11 mouse cellular contexts compared by ENCODE assay signal in genomic region chr14:62639111-62639510, GRCm38 (mm10). TPM values are rescaled to one million over a fixed set of nuclear protein-coding genes. Genes with fewer than 3 reads are reported as not detected.
DNase-seq lines count a peak whose midpoint lies in the region; ATAC-seq and TF ChIP-seq lines count a peak whose summit lies in the region.
"Had no signal": no experiment of that assay in that cellular context is flagged by ENCODE, and none has a peak within 500 bp of the region (broad histone marks: within the 10 kb centered on the region; RNA-seq: fewer than 3 reads in every experiment).

No protein-coding gene starts in this region.

- 73% methylated on average over 6 of the region's 6 CpGs for WGBS in hindbrain, embryonic 14.5 days
- 74% methylated on average over 6 of the region's 6 CpGs for WGBS in hindbrain, embryonic 12.5 days
- WGBS in heart, adult 2 months, result 38% methylated on average over 6 of the region's 6 CpGs

- H3K4me1 ChIP-seq in hindbrain, embryonic 14.5 days (replicated peaks; ENCODE audit: control insufficient read depth, insufficient read depth, low read length), result peaks cover 12% of the 10 kb centered on the region
- H3K4me1 ChIP-seq in hindbrain, embryonic 12.5 days, result peaks cover 10% of the 10 kb centered on the region
- peaks cover 2% of the 10 kb centered on the region for H3K4me1 ChIP-seq in heart, adult 2 months (ENCODE audit: control insufficient read depth, insufficient read depth, low read length)
- H3K4me1 ChIP-seq: limb, embryonic 15.5 days had no signal

- H3K9me3 ChIP-seq in hindbrain, embryonic 14.5 days (ENCODE audit: control insufficient read depth, low read length), result no peaks in the 10 kb centered on the region
- no peaks in the 10 kb centered on the region for H3K9me3 ChIP-seq in hindbrain, embryonic 12.5 days (replicated peaks)
- H3K9me3 ChIP-seq: limb, embryonic 15.5 days had no signal

- TF ChIP-seq POLR2A in heart, adult 2 months (IDR thresholded peaks at IDR 0.05; ENCODE audit: insufficient read depth, low read depth, low read length), result no peak

- intact Hi-C loops in heart, adult 2 months (cut with DNase I), result loop anchor here (5.0 kb wide), 2 partner anchors 118 to 338 kb away; no protein-coding TSS in a partner anchor

- no peak overlapping the region for H3K4me2 ChIP-seq in hindbrain, embryonic 14.5 days (replicated peaks)
- no peak overlapping the region for H3K4me2 ChIP-seq in hindbrain, embryonic 12.5 days (replicated peaks)
- H3K4me2 ChIP-seq: limb, embryonic 15.5 days had no signal

- H3K27ac ChIP-seq in hindbrain, embryonic 14.5 days, result peak overlapping the region; percentile 23; the same call in 1 of the 2 replicates
- no peak overlapping the region for H3K27ac ChIP-seq in hindbrain, embryonic 12.5 days
- H3K27ac ChIP-seq in heart, adult 2 months, result no peak overlapping the region
- H3K27ac ChIP-seq: limb, embryonic 15.5 days had no signal

- no peak for DNase-seq in hindbrain, embryonic 14.5 days (ENCODE audit: low spot score)
- peak; percentile 23 for DNase-seq in ovary, postnatal 36 days (ENCODE audit: low spot score)
- DNase-seq in ovary, postnatal 10 days (ENCODE audit: low spot score), result no peak
- peak in 1 of 2 experiments; percentile 45 for DNase-seq in heart, adult 2 months
- peak; percentile 37 to 47 for DNase-seq in lung, postnatal 4 days
- no peak for DNase-seq in retina, embryonic 14.5 days (ENCODE audit: low spot score)
- no peak for DNase-seq in spleen, postnatal 4 days (ENCODE audit: low spot score in 2 of 2)

- TF ChIP-seq EP300 in heart, adult 2 months (IDR thresholded peaks at IDR 0.05; ENCODE audit: insufficient read depth, low read depth, low read length), result 0 out of 2 replicates have a peak, but pooled peaks have one; percentile 51

- H3K79me2 ChIP-seq in heart, adult 2 months (replicated peaks; ENCODE audit: control insufficient read depth, insufficient read depth, low read length), result no peaks in the 10 kb centered on the region

- peak; percentile 74 for TF ChIP-seq CTCF in heart, adult 2 months (IDR thresholded peaks at IDR 0.05)

- no peak overlapping the region for H3K9ac ChIP-seq in hindbrain, embryonic 14.5 days
- H3K9ac ChIP-seq in hindbrain, embryonic 12.5 days, result no peak overlapping the region
- H3K9ac ChIP-seq in heart, adult 2 months (ENCODE audit: low read depth, low read length), result no peak overlapping the region
- H3K9ac ChIP-seq: limb, embryonic 15.5 days had no signal

- no peaks in the 10 kb centered on the region for H3K36me3 ChIP-seq in hindbrain, embryonic 14.5 days (replicated peaks; ENCODE audit: control insufficient read depth, insufficient read depth)
- no peaks in the 10 kb centered on the region for H3K36me3 ChIP-seq in hindbrain, embryonic 12.5 days
- H3K36me3 ChIP-seq in heart, adult 2 months (ENCODE audit: control insufficient read depth, insufficient read depth, low read length), result no peaks in the 10 kb centered on the region
- H3K36me3 ChIP-seq: limb, embryonic 15.5 days had no signal

- H3K27me3 ChIP-seq in hindbrain, embryonic 14.5 days (ENCODE audit: control insufficient read depth, insufficient read depth, low read length), result no peaks in the 10 kb centered on the region
- H3K27me3 ChIP-seq in hindbrain, embryonic 12.5 days, result no peaks in the 10 kb centered on the region
- H3K27me3 ChIP-seq in heart, adult 2 months (ENCODE audit: control insufficient read depth, insufficient read depth, low read length), result no peaks in the 10 kb centered on the region
- H3K27me3 ChIP-seq: limb, embryonic 15.5 days had no signal

- no peak for ATAC-seq in hindbrain, embryonic 14.5 days (ENCODE audit: low FRiP score)
- no peak for ATAC-seq in hindbrain, embryonic 12.5 days (ENCODE audit: low FRiP score)

- H3K4me3 ChIP-seq in hindbrain, embryonic 14.5 days (replicated peaks; ENCODE audit: low read length), result no peak overlapping the region
- H3K4me3 ChIP-seq in hindbrain, embryonic 12.5 days, result no peak overlapping the region
- no peak overlapping the region for H3K4me3 ChIP-seq in heart, adult 2 months
- H3K4me3 ChIP-seq: limb, embryonic 15.5 days had no signal

RNA-seq across cellular contexts. Expression of gene Serpine3, which starts 24.4 kb away (rescaled TPM):
- polyA plus RNA-seq in hindbrain, embryonic 14.5 days (2014; fragmentation: Nextera tagmentation; extraction: Ambion mirVana), result 0.13 TPM in 1 of 2 replicates, not detected in the other
- polyA plus RNA-seq in hindbrain, embryonic 12.5 days (2016; fragmentation: Nextera tagmentation; extraction: Ambion mirVana), result not detected in 2 replicates
- total RNA-seq in heart, adult 2 months (2021), result not detected
- not detected in 2 replicates for polyA plus RNA-seq in heart, adult 2 months (2012; rRNA removed)
- polyA plus RNA-seq: heart, embryonic 14.5 days; limb, embryonic 15.5 days; neural tube, embryonic 14.5 days had no signal

Comparison
In these comparisons a context has a peak if more than half of its experiments do, and no peak if none do; other contexts are left out.
1. DNase-seq: peak in ovary, postnatal 36 days (single experiment) and lung, postnatal 4 days (2 of 2); none in hindbrain, embryonic 14.5 days (single experiment), ovary, postnatal 10 days (single experiment), retina, embryonic 14.5 days (single experiment) and spleen, postnatal 4 days (0 of 2).